In the genomic region with DNA sequence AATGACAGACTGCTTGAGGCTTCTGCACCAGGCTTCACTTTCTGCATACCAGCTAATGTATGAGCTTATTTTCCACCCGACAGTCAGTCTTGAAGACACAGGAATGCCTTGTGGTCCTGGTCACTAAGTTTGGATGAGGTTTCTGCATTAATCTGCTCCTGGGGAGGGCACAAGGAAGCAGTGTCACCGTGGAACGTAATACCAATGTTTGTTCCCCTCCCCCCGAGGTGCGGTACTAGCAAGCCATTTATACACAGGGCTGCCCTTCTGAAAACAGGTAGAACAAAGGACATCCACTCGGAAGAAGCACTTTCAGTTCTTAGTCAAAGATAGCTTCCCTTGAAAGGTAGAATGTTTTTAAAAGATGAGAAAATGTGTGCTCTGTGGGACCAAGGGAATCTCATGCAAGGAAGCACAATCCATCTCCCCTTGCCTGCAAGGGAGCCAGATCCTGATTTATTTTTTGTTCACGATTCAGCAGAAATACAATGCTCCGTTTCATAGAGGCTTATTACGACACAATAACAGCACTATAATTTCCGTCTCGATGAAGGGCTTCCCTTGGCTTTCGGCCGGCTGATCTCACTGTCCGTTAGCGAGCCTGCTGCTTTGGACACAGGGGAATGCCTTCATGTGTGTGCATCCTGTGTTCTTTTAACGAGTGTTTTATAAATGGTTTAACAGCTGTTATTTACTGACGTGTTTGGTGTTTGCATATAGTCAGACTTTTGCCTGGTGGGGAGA, we compare ENCODE assay signal across 9 mouse cellular contexts. TPM values are rescaled to one million over a fixed set of nuclear protein-coding genes. Genes with fewer than 3 reads are reported as not detected.
DNase-seq lines count a peak whose midpoint lies in the region; ATAC-seq and TF ChIP-seq lines count a peak whose summit lies in the region.
"Had no signal": no experiment of that assay in that cellular context is flagged by ENCODE, and none has a peak within 500 bp of the region (broad histone marks: within the 10 kb centered on the region; RNA-seq: fewer than 3 reads in every experiment).

No protein-coding gene starts in this region.

- no peak; the same call in 1 of the 2 replicates for ATAC-seq in forebrain, embryonic 15.5 days (replicated peaks)
- peak; percentile 79 for ATAC-seq in hindbrain, embryonic 16.5 days
- ATAC-seq in erythroid progenitor cell, adult 5-6 weeks (replicated peaks; ENCODE audit: low FRiP score, poor library complexity, severe bottlenecking), result no peak

- H3K9me3 ChIP-seq in forebrain, embryonic 15.5 days, result no peaks in the 10 kb centered on the region
- H3K9me3 ChIP-seq in hindbrain, embryonic 16.5 days (ENCODE audit: control insufficient read depth, low read length), result no peaks in the 10 kb centered on the region

- peak overlapping the region; percentile 43 for H3K4me2 ChIP-seq in forebrain, embryonic 15.5 days (replicated peaks)
- H3K4me2 ChIP-seq in hindbrain, embryonic 16.5 days (ENCODE audit: low read length), result peak overlapping the region; percentile 48
- peak overlapping the region; percentile 22 for H3K4me2 ChIP-seq in myocyte (ENCODE audit: low read depth)

- H3K36me3 ChIP-seq in kidney, adult 2 months (ENCODE audit: control insufficient read depth, insufficient read depth, low read length), result no peaks in the 10 kb centered on the region
- no peaks in the 10 kb centered on the region for H3K36me3 ChIP-seq in forebrain, embryonic 15.5 days
- no peaks in the 10 kb centered on the region for H3K36me3 ChIP-seq in hindbrain, embryonic 16.5 days (ENCODE audit: control insufficient read depth, insufficient read depth, low read length)
- H3K36me3 ChIP-seq in myocyte (ENCODE audit: control insufficient read depth, insufficient read depth), result no peaks in the 10 kb centered on the region

- H3K27me3 ChIP-seq in kidney, adult 2 months (replicated peaks; ENCODE audit: control insufficient read depth, insufficient read depth, low read length), result no peaks in the 10 kb centered on the region
- no peaks in the 10 kb centered on the region for H3K27me3 ChIP-seq in forebrain, embryonic 15.5 days
- no peaks in the 10 kb centered on the region for H3K27me3 ChIP-seq in hindbrain, embryonic 16.5 days (replicated peaks; ENCODE audit: control insufficient read depth, insufficient read depth, low read length)
- H3K27me3 ChIP-seq in myocyte (ENCODE audit: control insufficient read depth, insufficient read depth, insufficient read length), result no peaks in the 10 kb centered on the region

- peak overlapping the region; percentile 41 for H3K9ac ChIP-seq in forebrain, embryonic 15.5 days (replicated peaks)
- peak overlapping the region; percentile 8 for H3K9ac ChIP-seq in hindbrain, embryonic 16.5 days (ENCODE audit: low read depth, low read length)

- H3ac ChIP-seq in myocyte (ENCODE audit: control insufficient read depth, insufficient read length), result no peak overlapping the region

- DNase-seq in kidney, adult 2 months, result peak; percentile 38
- DNase-seq in kidney, adult 11 months, result no peak
- DNase-seq in left cerebral cortex, postnatal 10 days (ENCODE audit: extremely low spot score in 1 of 2, low spot score in 2 of 2), result peak; percentile 22 to 56
- DNase-seq in embryo, embryonic 11 days, result no peak

- TF ChIP-seq CTCF in kidney, adult 2 months (conservative IDR thresholded peaks at IDR 0.05; ENCODE audit: insufficient read depth, insufficient read length, low read depth, low read length), result no peak

- peaks cover 7% of the 10 kb centered on the region; the same call in 1 of the 2 replicates for H3K4me1 ChIP-seq in kidney, adult 2 months (ENCODE audit: control insufficient read depth, insufficient read depth, low read length)
- H3K4me1 ChIP-seq in forebrain, embryonic 15.5 days, result peaks cover 13% of the 10 kb centered on the region
- H3K4me1 ChIP-seq in hindbrain, embryonic 16.5 days (ENCODE audit: control insufficient read depth, insufficient read depth, low read depth, low read length), result peaks cover 3% of the 10 kb centered on the region; the same call in 1 of the 2 replicates

- no peaks in the 10 kb centered on the region for H3K79me2 ChIP-seq in myocyte (ENCODE audit: control insufficient read depth, insufficient read depth)

- no peak overlapping the region for H3K27ac ChIP-seq in kidney, adult 2 months (ENCODE audit: insufficient read depth, low read depth, low read length)
- peak overlapping the region; percentile 59 for H3K27ac ChIP-seq in forebrain, embryonic 15.5 days (replicated peaks)
- H3K27ac ChIP-seq in hindbrain, embryonic 16.5 days (ENCODE audit: low read depth, low read length), result 0 out of 2 replicates have a peak overlapping the region, but pooled peaks have one; percentile 18

- no peak for TF ChIP-seq POLR2A in kidney, adult 2 months (IDR thresholded peaks at IDR 0.05; ENCODE audit: low read depth, low read length)
- TF ChIP-seq POLR2A in myocyte (IDR thresholded peaks at IDR 0.05; ENCODE audit: insufficient read length, low read depth), result no peak

- intact Hi-C loops in left cerebral cortex, postnatal 10 days (cut with DNase I), result no loop called here

- peak overlapping the region; percentile 28 for H3K4me3 ChIP-seq in kidney, adult 2 months (ENCODE audit: insufficient read depth, low read depth, low read length)
- peak overlapping the region; percentile 22 for H3K4me3 ChIP-seq in forebrain, embryonic 15.5 days
- 0 out of 2 replicates have a peak overlapping the region, but pooled peaks have one; percentile 8 for H3K4me3 ChIP-seq in hindbrain, embryonic 16.5 days (ENCODE audit: low read length)
- no peak overlapping the region for H3K4me3 ChIP-seq in myocyte

- 36% methylated on average over 17 of the region's 17 CpGs for WGBS in kidney, adult 2 months
- WGBS in forebrain, embryonic 15.5 days, result 15% methylated on average over 17 of the region's 17 CpGs
- WGBS in hindbrain, embryonic 16.5 days, result 38% methylated on average over 17 of the region's 17 CpGs

TF ChIP-seq in myocyte, 11 proteins besides CTCF, POLR2A, EP300 and RAD21:
- TF ChIP-seq CEBPB (IDR thresholded peaks at IDR 0.05; ENCODE audit: insufficient read depth, poor library complexity, severe bottlenecking) (no peak), TCF3 (IDR thresholded peaks at IDR 0.05; ENCODE audit: insufficient read length, low read depth) (no peak), SRF (IDR thresholded peaks at IDR 0.05; ENCODE audit: control insufficient read depth, insufficient read length, low read depth) (no peak), E2F4 (IDR thresholded peaks at IDR 0.05; ENCODE audit: insufficient read depth) (no peak), MYOD1 (IDR thresholded peaks at IDR 0.05; ENCODE audit: control insufficient read depth in 1 of 3, insufficient read length in 2 of 3, low read depth in 2 of 3) (no peak), TCF12 (IDR thresholded peaks at IDR 0.05; ENCODE audit: insufficient read depth, poor library complexity, severe bottlenecking) (no peak), POLR2AphosphoS2 (IDR thresholded peaks at IDR 0.05; ENCODE audit: insufficient read length, low read depth) (no peak), MAX (IDR thresholded peaks at IDR 0.05; ENCODE audit: low read depth) (no peak)

RNA-seq across cellular contexts. Expression of a gene that starts 48.6 kb away (rescaled TPM):
- 0.04 and 0.55 TPM in 2 replicates for polyA plus RNA-seq in kidney, adult 2 months (2012; rRNA removed)
- polyA plus RNA-seq in forebrain, embryonic 15.5 days (2015; fragmentation: Nextera tagmentation; extraction: Ambion mirVana), result 0.10 and 0.11 TPM in 2 replicates
- 0.12 and 0.16 TPM in 2 replicates for polyA plus RNA-seq in hindbrain, embryonic 16.5 days (2015; fragmentation: Nextera tagmentation; extraction: Ambion mirVana)
- total RNA-seq in left cerebral cortex, postnatal 10 days (2021), result under 1 TPM; 0.21 to 0.77 TPM
- 0.35 TPM for polyA plus RNA-seq in myocyte (2012; fragmentation: generic; extraction: Trizol)
- 1.1 and 5.9 TPM in 2 replicates for total RNA-seq in erythroid progenitor cell, adult 5-6 weeks (2015; ENCODE audit: low replicate concordance)
- 1.3 and 4.2 TPM in 2 replicates for total RNA-seq in erythroid progenitor cell, adult 5-6 weeks (2017; ENCODE audit: low replicate concordance)
- total RNA-seq: MEL had no signal

Comparison
In these comparisons a context has a peak if more than half of its experiments do, and no peak if none do; other contexts are left out.
1. DNase-seq: peak in kidney, adult 2 months (single experiment) and left cerebral cortex, postnatal 10 days (2 of 2); none in kidney, adult 11 months (single experiment) and embryo, embryonic 11 days (single experiment).
2. Peak in every context shown above with its lines, with median percentiles within 50 percentile points of each other: H3K4me2 ChIP-seq.